Mouse (Mus musculus): ENCODE measurements at regions not wholly inside any gene's neighbourhood (a gene's known extent, or its start where the extent isn't known, plus 50 kb on each side); places are given as distances from the start of the nearest gene placed in this dataset.
"Not testable (repeated sequence)": the region's sequence is repeated elsewhere in the genome, so short reads cannot be mapped to it uniquely, and the experiment has no call there.

GRCm38 (mm10) chr16:12516834-12517685 lies 533.1 kb downstream of the Shisa9 start:
- CTCF ChIA-PET, result interaction anchor here in 1 of 4 experiments (0.7 kb wide), 1 partner anchor 72 kb away, joined by 3 read pairs; no protein-coding TSS in a partner anchor
- POLR2A ChIA-PET, result no interaction called here

GRCm38 (mm10) chr16:12518264-12518663 lies 534.4 kb downstream of the Shisa9 start:
- POLR2A ChIA-PET, result no interaction called here
- CTCF ChIA-PET, result no interaction called here

GRCm38 (mm10) chr16:12521711-12522476 lies 538.0 kb downstream of the Shisa9 start:
- ChIA-PET CTCF (no interaction called here), POLR2A (no interaction called here)

- ChIA-PET CTCF (no interaction called here), POLR2A (no interaction called here)
These were observed 561.0 kb upstream of the Ercc4 start for GRCm38 (mm10) chr16:12548462-12548861.

- ChIA-PET POLR2A (interaction anchor here in 2 of 4 experiments (0.7 to 1.2 kb wide), 2 partner anchors 44 to 92 kb away, joined by 3 read pairs; no protein-coding TSS in a partner anchor), CTCF (interaction anchor here (0.6 to 2.0 kb wide), 12 partner anchors 10 to 1009 kb away, joined by 3 to 8 read pairs (median 3); no protein-coding TSS in a partner anchor)
These were observed 520.6 kb upstream of the Ercc4 start for GRCm38 (mm10) chr16:12588889-12589288.

- CTCF ChIA-PET, result interaction anchor here in 2 of 4 experiments (0.9 to 1.0 kb wide), 2 partner anchors 20 kb away, joined by 4 read pairs; no protein-coding TSS in a partner anchor
These were observed 501.2 kb upstream of the Ercc4 start for GRCm38 (mm10) chr16:12608259-12608658.

GRCm38 (mm10) chr16:12611106-12611505 lies 498.4 kb upstream of the Ercc4 start:
- POLR2A ChIA-PET, result interaction anchor here in 1 of 4 experiments (0.5 to 0.6 kb wide), 2 partner anchors 299 to 328 kb away, joined by 3 read pairs; no protein-coding TSS in a partner anchor

More at GRCm38 (mm10) chr16:12608259-12608658, 501.2 kb upstream of the Ercc4 start:
- POLR2A ChIA-PET, result interaction anchor here in 2 of 4 experiments (0.6 to 0.7 kb wide), 2 partner anchors 24 to 930 kb away, joined by 3 to 6 read pairs; no protein-coding TSS in a partner anchor

GRCm38 (mm10) chr16:12617781-12618180 lies 491.7 kb upstream of the Ercc4 start:
- ChIA-PET CTCF (no interaction called here), POLR2A (interaction anchor here in 1 of 4 experiments (1.5 kb wide), 1 partner anchor 15 kb away, joined by 5 read pairs; no protein-coding TSS in a partner anchor)

More at GRCm38 (mm10) chr16:12611106-12611505, 498.4 kb upstream of the Ercc4 start:
- CTCF ChIA-PET, result no interaction called here

GRCm38 (mm10) chr16:12632533-12632932 lies 477.0 kb upstream of the Ercc4 start:
- ChIA-PET CTCF (interaction anchor here in 2 of 4 experiments (0.6 kb wide), 2 partner anchors 20 to 73 kb away, joined by 3 read pairs; no protein-coding TSS in a partner anchor), POLR2A (interaction anchor here in 3 of 4 experiments (0.6 to 1.2 kb wide), 7 partner anchors 14 to 1242 kb away, joined by 3 to 5 read pairs (median 3); no protein-coding TSS in a partner anchor)

GRCm38 (mm10) chr16:12638971-12639640 lies 470.4 kb upstream of the Ercc4 start:
- POLR2A ChIA-PET, result no interaction called here
- CTCF ChIA-PET, result interaction anchor here in 2 of 4 experiments (0.6 to 1.8 kb wide), 2 partner anchors 13 to 224 kb away, joined by 4 to 7 read pairs; no protein-coding TSS in a partner anchor

GRCm38 (mm10) chr16:12643053-12643452 lies 466.4 kb upstream of the Ercc4 start:
- ChIA-PET POLR2A (no interaction called here), CTCF (no interaction called here)

- ChIA-PET POLR2A (no interaction called here), CTCF (no interaction called here)
These were observed 464.9 kb upstream of the Ercc4 start for GRCm38 (mm10) chr16:12644621-12645020.

- ChIA-PET POLR2A (no interaction called here), CTCF (interaction anchor here in 2 of 4 experiments (0.6 to 1.6 kb wide), 5 partner anchors 14 to 1141 kb away, joined by 3 to 7 read pairs (median 3); no protein-coding TSS in a partner anchor)
These were observed 457.3 kb upstream of the Ercc4 start for GRCm38 (mm10) chr16:12652180-12652579.

GRCm38 (mm10) chr16:12673656-12674055 lies 435.8 kb upstream of the Ercc4 start:
- CTCF ChIA-PET, POLR2A ChIA-PET: not testable (repeated sequence)

- ChIA-PET POLR2A (interaction anchor here in 1 of 4 experiments (0.6 kb wide), 1 partner anchor 92 kb away, joined by 3 read pairs; no protein-coding TSS in a partner anchor), CTCF (interaction anchor here in 1 of 4 experiments (0.9 kb wide), 1 partner anchor 676 kb away, joined by 3 read pairs; no protein-coding TSS in a partner anchor)
These were observed 428.0 kb upstream of the Ercc4 start for GRCm38 (mm10) chr16:12681474-12681873.

GRCm38 (mm10) chr16:12685816-12686215 lies 423.7 kb upstream of the Ercc4 start:
- ChIA-PET CTCF (no interaction called here), POLR2A (no interaction called here)

- ChIA-PET POLR2A (no interaction called here), CTCF (no interaction called here)
These were observed 417.7 kb upstream of the Ercc4 start for GRCm38 (mm10) chr16:12691776-12692175.

- ChIA-PET CTCF (interaction anchor here in 1 of 4 experiments (1.2 kb wide), 1 partner anchor 66 kb away, joined by 3 read pairs; no protein-coding TSS in a partner anchor), POLR2A (interaction anchor here in 1 of 4 experiments (0.6 kb wide), 1 partner anchor 337 kb away, joined by 3 read pairs; no protein-coding TSS in a partner anchor)
These were observed 416.7 kb upstream of the Ercc4 start for GRCm38 (mm10) chr16:12692739-12693292.
